Mouse (Mus musculus): ENCODE data around the gene Wnk2.

DNA sequence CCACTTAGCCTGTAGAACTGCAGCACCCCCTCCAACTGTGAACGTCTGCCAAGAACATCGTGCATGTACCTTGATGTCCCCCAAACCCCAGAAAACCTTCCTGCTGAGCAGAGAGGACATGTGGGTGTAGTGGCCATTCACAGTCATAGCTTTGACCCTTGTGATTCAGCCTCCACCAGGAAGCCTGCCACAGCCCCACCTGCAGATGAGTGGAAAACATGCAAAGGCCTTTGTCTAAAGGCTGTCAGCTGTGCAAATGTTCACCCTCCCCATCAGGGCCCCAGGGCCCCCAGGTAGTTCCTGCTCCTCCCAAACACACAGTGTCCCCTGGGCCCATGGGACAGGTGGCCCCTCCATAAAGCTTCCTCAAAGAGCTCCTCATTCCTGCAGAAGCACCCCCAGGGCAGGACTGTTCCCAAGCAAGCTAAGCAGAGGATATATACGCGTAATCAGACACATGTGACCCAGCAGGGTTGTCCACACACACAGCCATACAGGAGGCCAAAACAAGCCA, 16.4 kb downstream of the Wnk2 start:
- TF ChIP-seq CTCF (IDR thresholded peaks at IDR 0.05) (no peak), EP300 (IDR thresholded peaks at IDR 0.05) (no peak)

All from lung, postnatal 0 days (tissue).